Mouse (Mus musculus): Measurements from ENCODE around the gene Olfr551.
"Not testable (repeated sequence)": the region's sequence is repeated elsewhere in the genome, so short reads cannot be mapped to it uniquely, and the experiment has no call there.

Olfr551 gene

GRCm38 (mm10) chr7:102591786-102592185 lies at the start of gene Olfr551:
Gene Olfr551 (minus strand): TSS chr7:102591886.
- no peak for DNase-seq

DNA sequence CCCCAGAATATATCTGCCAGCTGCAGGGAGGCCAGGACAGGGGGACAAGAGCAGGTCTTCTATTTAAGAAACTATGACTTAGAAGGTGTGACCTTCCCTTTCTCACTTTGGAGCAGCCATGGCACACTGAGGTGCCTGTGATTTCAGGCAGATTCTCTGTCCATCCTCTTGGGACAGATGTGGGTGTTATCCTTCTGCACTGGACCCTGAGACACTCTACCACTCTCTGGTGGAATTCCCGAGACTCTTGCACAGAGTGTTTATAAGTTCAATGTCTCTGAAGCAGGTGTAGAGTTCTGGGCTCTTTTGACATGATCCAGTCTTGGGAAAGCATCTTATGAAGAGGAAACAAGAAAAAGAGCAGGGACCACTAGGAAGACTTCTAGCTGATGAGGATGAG lies 46.4 kb upstream of the Olfr551 start, which contains the start of gene Olfr554:
TSS of gene Olfr554 (plus strand) at position 301 of the 400 bp plus-strand sequence.
- no peak for DNase-seq

GRCm38 (mm10) chr7:102636665-102637064 lies 45.0 kb upstream of the Olfr551 start:
- DNase-seq = peak in 1 of 2 experiments; percentile 55

DNA sequence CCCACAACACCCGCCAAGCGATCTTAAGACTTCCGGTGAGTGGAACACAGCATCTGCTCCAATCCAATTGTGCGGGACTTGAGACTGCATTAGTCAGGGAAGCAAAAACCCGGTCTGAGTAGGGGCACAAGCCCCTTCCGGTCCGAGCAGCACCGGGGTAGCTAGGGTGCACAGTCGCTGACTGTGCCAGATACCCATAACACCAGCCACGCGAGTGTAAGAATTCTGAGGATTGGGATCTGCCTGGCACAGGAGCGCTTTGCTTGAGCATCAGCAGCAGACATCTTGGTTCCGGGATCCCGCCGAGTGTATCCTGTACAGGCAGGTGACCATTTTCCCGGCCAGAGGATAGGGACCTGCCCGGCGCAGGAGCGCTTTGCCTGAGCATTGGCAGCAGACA lies 28.7 kb upstream of the Olfr551 start:
- not testable (repeated sequence) for DNase-seq

GRCm38 (mm10) chr7:102619608-102620007 lies 27.9 kb upstream of the Olfr551 start:
- peak; percentile 50 to 52 for DNase-seq

GRCm38 (mm10) chr7:102618118-102618517 lies 26.4 kb upstream of the Olfr551 start, which contains the start of gene Olfr553:
Gene Olfr553 (minus strand): TSS chr7:102618218.
- no peak for DNase-seq

DNA sequence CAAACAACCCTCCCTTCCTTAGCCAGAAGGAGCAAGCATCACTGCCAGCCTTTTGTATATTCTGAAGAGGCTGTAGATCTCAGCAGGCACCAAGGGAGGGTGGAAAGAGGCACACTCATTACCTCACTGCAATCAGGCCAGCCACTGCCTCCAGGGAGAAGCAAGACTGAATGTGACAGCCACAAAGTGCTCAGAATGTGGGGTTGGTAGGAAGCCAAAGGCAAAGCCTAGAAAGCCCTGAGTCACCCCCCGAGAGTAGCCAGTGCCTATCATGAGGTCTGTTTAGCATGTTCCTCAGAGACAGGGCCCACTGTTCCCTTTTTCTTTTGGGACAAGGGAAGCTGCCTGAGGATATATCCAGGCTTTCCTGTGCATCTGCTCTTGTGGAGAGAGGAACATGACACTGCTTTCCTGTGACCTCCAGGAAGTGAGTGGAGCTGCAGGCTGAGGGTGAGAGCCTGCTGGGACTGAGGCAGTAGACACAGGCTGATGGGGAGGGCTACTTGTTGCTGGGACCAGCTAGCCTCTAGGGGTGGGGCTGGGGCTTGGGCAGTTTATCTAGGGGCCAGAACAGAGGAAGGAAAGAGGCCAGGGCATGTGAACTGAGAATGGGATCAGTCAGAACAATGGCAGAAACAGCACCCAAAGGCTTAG lies 5.8 kb upstream of the Olfr551 start, which contains the start of gene Olfr552:
TSS of gene Olfr552 (plus strand) at position 393 of the 654 bp plus-strand sequence.
- no peak for DNase-seq

DNA sequence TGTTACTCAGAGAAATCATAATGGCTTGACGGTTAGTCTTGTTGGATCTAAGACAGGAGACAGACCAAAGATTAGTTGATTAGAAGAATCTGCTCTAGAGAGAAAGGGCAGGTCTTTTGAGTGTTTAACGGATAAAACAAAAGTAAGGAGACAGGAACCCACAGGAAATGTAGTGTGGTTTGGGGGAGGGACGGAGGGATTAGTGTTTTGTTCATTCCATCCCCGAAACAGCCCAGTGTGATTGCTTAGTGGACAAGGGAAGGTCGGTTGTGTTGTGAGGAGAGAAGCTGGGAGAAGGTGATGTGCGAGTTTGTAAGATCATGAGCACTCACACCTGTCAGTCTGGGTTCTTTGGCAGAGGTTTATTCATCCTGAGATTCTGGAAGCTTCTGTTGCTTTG lies 15.7 kb downstream of the Olfr551 start:
- no peak for DNase-seq

DNA sequence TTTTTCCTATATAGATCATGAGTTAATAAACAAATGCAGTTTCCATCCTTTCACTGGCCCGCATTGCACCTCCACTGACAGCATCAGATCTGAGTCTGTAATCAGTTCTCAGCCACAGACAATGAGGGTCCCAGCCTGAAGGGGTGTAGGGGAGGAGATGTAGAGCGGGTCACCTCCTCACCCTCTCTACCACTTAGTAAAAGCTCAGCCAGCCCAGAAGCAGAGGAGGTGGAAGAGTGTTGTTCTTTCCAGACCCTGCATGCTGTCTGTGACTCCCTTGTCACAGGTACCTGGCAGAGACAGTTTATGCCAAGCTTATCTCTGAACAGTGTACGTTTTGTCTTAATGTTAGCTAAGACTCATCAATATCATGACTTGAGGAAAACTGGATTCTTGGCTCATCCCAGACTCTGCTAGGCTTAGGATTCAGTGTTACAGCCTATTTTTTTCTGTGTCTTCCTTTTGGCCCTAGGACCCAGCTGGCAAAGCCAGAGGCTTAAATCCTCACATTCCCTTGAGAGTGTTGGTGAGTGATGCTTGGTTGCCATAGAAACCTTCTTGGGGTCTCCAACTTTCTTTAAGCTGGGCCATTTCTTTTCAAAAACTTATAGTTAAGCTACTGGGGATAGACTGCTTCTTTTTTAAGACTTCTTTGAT lies 18.4 kb downstream of the Olfr551 start:
- DNase-seq = no peak

DNA sequence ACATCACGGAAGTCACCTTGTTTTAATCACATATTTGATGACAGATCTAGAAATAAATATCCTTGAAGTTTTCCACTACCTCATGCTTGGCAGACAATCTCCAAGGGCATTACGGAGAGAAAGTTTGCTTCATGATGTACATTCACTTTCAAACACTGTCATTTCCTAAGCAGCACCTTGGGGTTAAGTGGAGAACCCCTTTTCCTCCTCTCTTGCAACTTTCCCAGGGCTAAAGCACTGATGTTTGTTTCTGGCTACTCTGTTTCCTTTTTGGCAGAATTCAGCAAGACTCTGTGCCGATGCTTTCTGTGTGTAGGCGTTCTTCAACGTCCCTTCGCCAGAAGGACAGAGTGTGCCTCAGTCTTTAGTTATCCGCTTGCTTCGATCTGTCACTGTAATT lies 20.5 kb downstream of the Olfr551 start, which contains the start of gene Olfr550:
TSS of gene Olfr550 (plus strand) at position 301 of the 400 bp plus-strand sequence.
- DNase-seq = no peak

- no peak for DNase-seq
Observed at GRCm38 (mm10) chr7:102566219-102566618, 25.5 kb downstream of the Olfr551 start.

DNA sequence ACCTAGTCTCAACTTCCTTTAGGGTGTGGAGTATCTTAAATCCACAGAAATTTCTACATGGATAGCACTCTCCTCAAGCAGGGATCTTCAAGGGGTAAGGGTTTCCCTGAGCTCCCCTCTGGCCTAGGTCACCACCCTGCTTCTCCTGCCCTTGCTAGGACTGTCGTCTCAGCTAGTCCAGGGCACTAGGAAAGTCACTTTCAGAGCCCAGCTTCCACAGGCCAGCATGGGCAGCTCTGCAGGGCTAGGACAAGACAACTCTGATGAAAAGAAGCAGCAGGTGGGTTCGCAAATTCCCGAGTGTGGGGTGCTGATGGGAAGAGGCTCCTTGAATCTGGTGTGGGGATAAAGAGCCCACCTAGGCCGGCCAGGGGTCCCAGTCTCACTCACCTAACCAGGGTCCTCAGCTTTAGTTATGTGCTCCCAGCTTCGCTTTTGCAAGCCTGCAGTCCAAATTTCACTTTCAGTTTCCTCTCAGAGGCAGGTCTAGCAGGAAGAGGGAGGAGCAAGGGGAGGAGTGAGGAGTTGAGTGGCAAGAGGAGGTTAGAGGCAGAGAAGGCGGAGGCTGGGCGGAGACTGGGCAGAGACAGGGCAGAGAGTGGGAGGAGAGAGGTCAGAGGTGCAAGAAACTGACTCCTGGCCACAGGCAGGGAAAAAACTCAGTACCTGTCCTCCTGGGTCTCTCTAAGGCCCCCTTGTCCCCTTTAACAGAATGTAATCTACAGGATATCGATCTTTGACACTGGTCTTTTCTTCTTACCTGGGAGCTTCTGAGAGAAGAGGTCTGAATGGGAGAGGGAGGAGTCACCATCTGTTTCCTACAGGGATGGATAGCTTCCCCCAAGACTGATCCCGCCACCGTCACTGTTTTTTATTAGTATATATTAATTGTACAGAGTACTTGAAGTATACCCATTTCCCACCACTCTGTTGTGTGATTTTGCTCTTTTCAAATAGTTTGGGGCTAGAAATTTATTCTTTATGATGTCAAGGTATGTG lies 26.4 kb downstream of the Olfr551 start, which contains the start of gene Trim21:
TSS of gene Trim21 (minus strand) at position 488 of the 999 bp plus-strand sequence.
- peak; percentile 87 to 90 for DNase-seq

GRCm38 (mm10) chr7:102553279-102553678 lies 38.4 kb downstream of the Olfr551 start:
- DNase-seq = no peak

DNA sequence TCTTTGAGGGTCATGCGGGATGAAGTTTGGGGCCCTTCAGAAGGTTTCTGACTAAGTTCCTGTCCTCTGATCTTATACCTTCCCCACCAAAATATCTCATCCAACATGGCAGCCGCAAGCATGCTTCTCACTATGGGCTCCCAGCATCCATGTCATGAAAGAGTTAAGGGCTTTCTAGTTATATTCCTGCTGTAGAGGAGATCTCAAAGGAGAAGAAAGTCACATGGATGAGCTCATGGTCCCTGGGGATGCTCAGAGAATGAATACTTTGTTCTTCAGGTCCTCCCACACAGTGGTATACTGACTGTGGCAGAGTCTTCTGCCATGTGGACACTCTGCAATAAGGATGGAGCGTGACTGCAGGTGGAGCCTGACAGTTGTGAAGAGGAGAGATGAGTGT lies 42.1 kb downstream of the Olfr551 start, which contains the start of gene Olfr549:
TSS of gene Olfr549 (plus strand) at position 301 of the 400 bp plus-strand sequence.
- no peak for DNase-seq

DNA sequence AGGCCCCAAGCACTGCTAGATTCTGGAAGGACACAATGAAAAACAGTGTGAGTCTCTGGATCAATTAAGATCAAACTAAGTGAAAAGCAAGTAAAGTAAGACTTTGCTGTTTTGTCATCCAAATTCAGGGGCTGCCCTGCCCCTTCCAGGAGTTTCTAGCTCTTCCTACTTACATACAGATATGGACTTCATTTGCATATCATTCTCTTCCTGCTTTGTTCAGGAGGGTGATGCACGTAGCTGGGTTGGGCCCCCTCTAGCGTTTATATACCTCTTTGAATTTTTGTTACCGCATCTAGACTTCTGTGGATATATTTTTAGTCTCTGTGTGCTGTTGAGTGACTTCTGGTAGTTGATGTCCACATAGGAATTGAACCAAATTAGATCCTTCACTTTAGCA lies 50.4 kb downstream of the Olfr551 start:
- no peak for DNase-seq

DNA sequence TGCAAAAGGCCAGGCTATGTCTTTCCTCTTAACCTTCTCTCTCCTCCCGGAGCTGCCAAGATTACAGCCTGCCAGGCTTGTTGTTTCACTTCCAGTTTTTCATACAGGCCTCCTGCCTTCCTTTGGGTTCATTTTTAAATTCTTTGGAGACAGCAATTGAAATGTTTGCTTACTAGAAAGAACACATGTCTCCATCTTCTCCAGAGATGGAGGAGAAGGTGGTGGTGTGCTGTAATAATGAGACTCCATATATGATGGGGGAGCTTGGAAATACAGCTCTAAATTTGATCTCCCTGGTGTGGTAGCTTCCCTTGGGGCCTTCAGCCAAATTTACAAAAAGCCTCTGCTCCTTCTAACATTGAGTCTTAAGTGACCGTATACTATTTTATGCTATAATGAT lies 51.1 kb downstream of the Olfr551 start, which contains the start of gene Olfr548-ps1:
TSS of gene Olfr548-ps1 (plus strand) at position 301 of the 400 bp plus-strand sequence.
- no peak for DNase-seq

DNA sequence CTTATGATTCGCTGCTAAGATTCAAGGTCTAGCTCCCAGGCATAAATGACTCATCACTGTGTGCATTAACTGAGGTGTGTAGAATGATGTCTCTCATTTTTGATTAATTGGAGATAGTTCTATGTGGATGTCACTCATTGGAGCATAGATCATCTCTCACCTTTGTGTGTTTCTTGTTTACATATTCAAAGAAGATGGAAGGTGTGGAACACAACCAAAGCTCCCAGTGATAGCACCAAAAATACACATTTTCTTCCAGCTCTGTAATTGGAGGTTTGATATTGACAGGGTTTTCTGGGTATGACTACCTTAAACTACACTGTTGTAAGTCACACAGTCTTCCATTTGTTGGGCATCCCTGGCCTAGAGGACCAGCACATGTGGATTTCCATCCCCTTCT lies 57.2 kb downstream of the Olfr551 start, which contains the start of gene Olfr547:
TSS of gene Olfr547 (plus strand) at position 301 of the 400 bp plus-strand sequence.
- no peak for DNase-seq

All from lung, postnatal 4 days (tissue).